Mouse (Mus musculus) intestine, embryonic 14.5 days (tissue): ENCODE results near the gene Islr. TPM values are rescaled to one million over a fixed set of nuclear protein-coding genes. Genes with fewer than 3 reads are reported as not detected.
A peak's percentile ranks its signal among the peaks of the same experiment; 100 is the strongest.

Experiments
- ATAC-seq: fragments of 200-750 bp; cut with Nextera tagmentation; replicated peaks from 2 replicates; pipeline ENCODE4 v1.8.0; 2017; ENCODE audit warnings: low read depth, moderate number of reproducible peaks, moderate TSS enrichment, moderate library complexity; ENCODE audit not compliant: low FRiP score, low TSS enrichment
- DNase-seq: peaks from one replicate; pipeline ENCODE4 v3.0.0-alpha.2; 2018; ENCODE audit warnings: low spot score
- H3K27ac ChIP-seq: fragments of 300-500 bp; sonication (generic); 2 replicates; pipeline ENCODE4 v1.5.1; 2014; ENCODE audit warnings: low read depth, mild to moderate bottlenecking, control low read depth
- H3K27me3 ChIP-seq: fragments of 300-500 bp; sonication (generic); replicated peaks from 2 replicates; pipeline ENCODE4 v1.6.1; 2014; ENCODE audit warnings: low read length, control low read depth; ENCODE audit not compliant: control insufficient read depth, insufficient read depth
- H3K36me3 ChIP-seq: fragments of 300-500 bp; sonication (generic); 2 replicates; pipeline ENCODE4 v1.6.1; 2014; ENCODE audit warnings: low read length, control low read depth; ENCODE audit not compliant: control insufficient read depth, insufficient read depth
- H3K4me1 ChIP-seq: fragments of 300-500 bp; sonication (generic); replicated peaks from 2 replicates; pipeline ENCODE4 v1.6.1; 2014; ENCODE audit warnings: low read length, control low read depth, mixed read lengths; ENCODE audit not compliant: control insufficient read depth, insufficient read depth
- H3K4me2 ChIP-seq: fragments of 300-500 bp; sonication (generic); 2 replicates; pipeline ENCODE4 v1.6.1; 2014; ENCODE audit warnings: low read length
- H3K4me3 ChIP-seq: fragments of 300-500 bp; sonication (generic); 2 replicates; pipeline ENCODE4 v1.5.1; 2014; ENCODE audit warnings: low read depth, low read length, control low read depth, mixed read lengths
- H3K9ac ChIP-seq: fragments of 300-500 bp; sonication (generic); 2 replicates; pipeline ENCODE4 v1.6.1; 2014; ENCODE audit warnings: mild to moderate bottlenecking, low read length
- H3K9me3 ChIP-seq: fragments of 300-500 bp; sonication (generic); 2 replicates; pipeline ENCODE4 v1.6.1; 2016; ENCODE audit warnings: low read length, control low read depth; ENCODE audit not compliant: control insufficient read depth
- WGBS: fragments of 180-500 bp; shearing (Covaris S2); extraction: QIAGEN DNeasy Blood & Tissue Kit; methylation state at CpG from one replicate; pipeline ENCODE4 v1.1.7; 2014; 5-methylcytosine and 5-hydroxymethylcytosine counted together
- polyA plus RNA-seq: library from polyadenylated mRNA; unstranded; fragments of >200 nt; fragmentation: Nextera tagmentation; extraction: Ambion mirVana; gene quantifications from 2 replicates; pipeline ENCODE4 v1.2.1, GENCODE M21; 2014

Islr gene
- polyA plus RNA-seq, 1 experiment from 2014 or later = 65.5 TPM

- 24% methylated on average over 7 of the region's 7 CpGs for WGBS
- H3K27ac ChIP-seq = peak overlapping the region; percentile 43
- H3K4me1 ChIP-seq = peaks cover 46% of the 10 kb centered on the region
These were observed 69.2 kb downstream of the Islr start for GRCm38 (mm10) chr9:58134906-58135305.

GRCm38 (mm10) chr9:58133893-58134884 is 69.9 kb downstream of the Islr start:
- Histone ChIP-seq H3K27me3 (no peaks in the 10 kb centered on the region), H3K9me3 (no peaks in the 10 kb centered on the region), H3K4me3 (no peak overlapping the region), H3K36me3 (no peaks in the 10 kb centered on the region), H3K4me2 (peak overlapping the region; percentile 16), H3K9ac (no peak overlapping the region), H3K4me1 (peaks cover 50% of the 10 kb centered on the region), H3K27ac (peak overlapping the region; percentile 43; the same call in 1 of the 2 replicates)
- 12% methylated on average over 16 of the region's 17 CpGs for WGBS
- ATAC-seq = peak; percentile 68
- DNase-seq = no peak

More at GRCm38 (mm10) chr9:58134906-58135305, 69.2 kb downstream of the Islr start:
- H3K27me3 ChIP-seq = no peaks in the 10 kb centered on the region
- H3K9me3 ChIP-seq = no peaks in the 10 kb centered on the region
- H3K4me2 ChIP-seq = peak overlapping the region; percentile 18
- no peak for ATAC-seq
- no peak overlapping the region for H3K4me3 ChIP-seq
- H3K9ac ChIP-seq = no peak overlapping the region
- DNase-seq = no peak
- no peaks in the 10 kb centered on the region for H3K36me3 ChIP-seq

GRCm38 (mm10) chr9:58131735-58132134 is 72.4 kb downstream of the Islr start:
- 78% methylated on average over 7 of the region's 7 CpGs for WGBS
- Histone ChIP-seq H3K9me3 (no peaks in the 10 kb centered on the region), H3K27ac (no peak overlapping the region), H3K9ac (no peak overlapping the region), H3K4me1 (peaks cover 57% of the 10 kb centered on the region), H3K36me3 (no peaks in the 10 kb centered on the region), H3K4me3 (no peak overlapping the region), H3K4me2 (no peak overlapping the region), H3K27me3 (no peaks in the 10 kb centered on the region)
- ATAC-seq (no peak), DNase-seq (no peak)

- H3K27me3 ChIP-seq = no peaks in the 10 kb centered on the region
- ATAC-seq (no peak), DNase-seq (no peak)
- H3K4me2 ChIP-seq = no peak overlapping the region
- no peaks in the 10 kb centered on the region for H3K36me3 ChIP-seq
- no peak overlapping the region for H3K4me3 ChIP-seq
- H3K4me1 ChIP-seq = peaks cover 53% of the 10 kb centered on the region
- H3K9ac ChIP-seq = no peak overlapping the region
- no peaks in the 10 kb centered on the region for H3K9me3 ChIP-seq
- 55% methylated on average over 3 of the region's 3 CpGs for WGBS
- H3K27ac ChIP-seq = no peak overlapping the region
These were observed 73.2 kb downstream of the Islr start for GRCm38 (mm10) chr9:58130909-58131308.

GRCm38 (mm10) chr9:58129508-58129907 is 74.6 kb downstream of the Islr start:
- Histone ChIP-seq H3K27me3 (no peaks in the 10 kb centered on the region), H3K4me2 (peak overlapping the region; percentile 37), H3K4me1 (peaks cover 43% of the 10 kb centered on the region), H3K4me3 (no peak overlapping the region), H3K9me3 (no peaks in the 10 kb centered on the region), H3K36me3 (no peaks in the 10 kb centered on the region), H3K27ac (no peak overlapping the region), H3K9ac (peak overlapping the region; percentile 22; the same call in 1 of the 2 replicates)
- ATAC-seq = no peak
- DNase-seq = no peak
- 24% methylated on average over 8 of the region's 8 CpGs for WGBS

- H3K27me3 ChIP-seq = no peaks in the 10 kb centered on the region
- ATAC-seq (no peak), DNase-seq (no peak)
- H3K36me3 ChIP-seq = no peaks in the 10 kb centered on the region
- peak overlapping the region; percentile 22; the same call in 1 of the 2 replicates for H3K9ac ChIP-seq
- peak overlapping the region; percentile 1; the same call in 1 of the 2 replicates for H3K27ac ChIP-seq
- no peaks in the 10 kb centered on the region for H3K9me3 ChIP-seq
- peak overlapping the region; percentile 37 for H3K4me2 ChIP-seq
- WGBS = 19% methylated on average over 13 of the region's 13 CpGs
- no peak overlapping the region for H3K4me3 ChIP-seq
- H3K4me1 ChIP-seq = peaks cover 38% of the 10 kb centered on the region
These were observed 75.1 kb downstream of the Islr start for GRCm38 (mm10) chr9:58128926-58129413.

- H3K36me3 ChIP-seq = no peaks in the 10 kb centered on the region
- 34% methylated on average over 4 of the region's 4 CpGs for WGBS
- no peak for DNase-seq
- H3K27ac ChIP-seq = no peak overlapping the region
- ATAC-seq = no peak
- peaks cover 25% of the 10 kb centered on the region for H3K4me1 ChIP-seq
- H3K9ac ChIP-seq = no peak overlapping the region
- H3K9me3 ChIP-seq = no peaks in the 10 kb centered on the region
- H3K4me2 ChIP-seq = no peak overlapping the region
- no peaks in the 10 kb centered on the region for H3K27me3 ChIP-seq
- H3K4me3 ChIP-seq = no peak overlapping the region
These were observed 78.3 kb downstream of the Islr start for GRCm38 (mm10) chr9:58125811-58126210.

GRCm38 (mm10) chr9:58125085-58125484 is 79.0 kb downstream of the Islr start:
- 48% methylated on average over 3 of the region's 3 CpGs for WGBS
- no peak overlapping the region for H3K4me2 ChIP-seq
- H3K4me1 ChIP-seq = peaks cover 25% of the 10 kb centered on the region
- H3K4me3 ChIP-seq = no peak overlapping the region
- no peaks in the 10 kb centered on the region for H3K9me3 ChIP-seq
- DNase-seq (no peak), ATAC-seq (no peak; the same call in 1 of the 2 replicates)
- H3K27me3 ChIP-seq = no peaks in the 10 kb centered on the region
- no peak overlapping the region for H3K9ac ChIP-seq
- no peak overlapping the region for H3K27ac ChIP-seq
- H3K36me3 ChIP-seq = no peaks in the 10 kb centered on the region
